Mouse (Mus musculus): ENCODE results near the gene Ubn1.

The Ubn1 gene

GRCm38 (mm10) chr16:5071974-5072373 is 22.1 kb downstream of the Ubn1 start:
- no peak for DNase-seq (ENCODE audit: low read depth, low spot score)

- DNase-seq (ENCODE audit: low read depth, low spot score): no peak
Measured at GRCm38 (mm10) chr16:5074341-5074740, 24.5 kb downstream of the Ubn1 start.

- DNase-seq (ENCODE audit: low read depth, low spot score): no peak
Measured at GRCm38 (mm10) chr16:5085196-5085595, 35.3 kb downstream of the Ubn1 start.

GRCm38 (mm10) chr16:5086179-5086578 is 36.3 kb downstream of the Ubn1 start:
- DNase-seq (ENCODE audit: low read depth, low spot score): no peak

- no peak for DNase-seq (ENCODE audit: low read depth, low spot score)
Measured at GRCm38 (mm10) chr16:5089021-5089420, 39.2 kb downstream of the Ubn1 start.

GRCm38 (mm10) chr16:5093285-5093684 is 43.4 kb downstream of the Ubn1 start:
- no peak for DNase-seq (ENCODE audit: low read depth, low spot score)

- DNase-seq (ENCODE audit: low read depth, low spot score): no peak
Measured at GRCm38 (mm10) chr16:5096504-5096903, 46.6 kb downstream of the Ubn1 start.

GRCm38 (mm10) chr16:5101000-5101399 is 51.1 kb downstream of the Ubn1 start:
- DNase-seq (ENCODE audit: low read depth, low spot score): no peak

GRCm38 (mm10) chr16:5109877-5110276 is 60.0 kb downstream of the Ubn1 start:
- no peak for DNase-seq (ENCODE audit: low read depth, low spot score)

GRCm38 (mm10) chr16:5111021-5111420 is 61.2 kb downstream of the Ubn1 start:
- no peak for DNase-seq (ENCODE audit: low read depth, low spot score)

GRCm38 (mm10) chr16:5113002-5113550 is 63.2 kb downstream of the Ubn1 start:
- no peak for DNase-seq (ENCODE audit: low read depth, low spot score)

GRCm38 (mm10) chr16:5113582-5113981 is 63.7 kb downstream of the Ubn1 start:
- peak; percentile 53 for DNase-seq (ENCODE audit: low read depth, low spot score)

GRCm38 (mm10) chr16:5119385-5119784 is 69.5 kb downstream of the Ubn1 start:
- DNase-seq (ENCODE audit: low read depth, low spot score): no peak

- no peak for DNase-seq (ENCODE audit: low read depth, low spot score)
Measured at GRCm38 (mm10) chr16:5119845-5120244, 70.0 kb downstream of the Ubn1 start.

GRCm38 (mm10) chr16:5123476-5123875 is 73.6 kb downstream of the Ubn1 start:
- peak; percentile 54 for DNase-seq (ENCODE audit: low read depth, low spot score)

- DNase-seq (ENCODE audit: low read depth, low spot score): no peak
Measured at GRCm38 (mm10) chr16:5130196-5130595, 80.3 kb downstream of the Ubn1 start.

- no peak for DNase-seq (ENCODE audit: low read depth, low spot score)
Measured at GRCm38 (mm10) chr16:5130766-5131165, 80.9 kb downstream of the Ubn1 start.

- DNase-seq (ENCODE audit: low read depth, low spot score): peak; percentile 26
Measured at GRCm38 (mm10) chr16:5131251-5131922, 81.5 kb downstream of the Ubn1 start.

- no peak for DNase-seq (ENCODE audit: low read depth, low spot score)
Measured at GRCm38 (mm10) chr16:5132401-5132801, 82.5 kb downstream of the Ubn1 start, which contains the start of gene Ppl. Gene Ppl, minus strand, starts transcription at chr16:5132421.

GRCm38 (mm10) chr16:5134623-5135330 is 84.9 kb downstream of the Ubn1 start:
- no peak for DNase-seq (ENCODE audit: low read depth, low spot score)

- no peak for DNase-seq (ENCODE audit: low read depth, low spot score)
Measured at GRCm38 (mm10) chr16:5135551-5136261, 85.8 kb downstream of the Ubn1 start.
